Mouse (Mus musculus) midbrain, postnatal 0 days (tissue): ENCODE results near the gene Nop16. TPM values are rescaled to one million over a fixed set of nuclear protein-coding genes. Genes with fewer than 3 reads are reported as not detected.

Experiments used
- ATAC-seq: fragments of 200-750 bp; cut with Nextera tagmentation; 2 replicates; pipeline ENCODE4 v1.8.0; 2017; ENCODE audit warnings: moderate number of reproducible peaks, mild to moderate bottlenecking, moderate TSS enrichment, moderate library complexity; ENCODE audit not compliant: low FRiP score
- DNase-seq: peaks from one replicate; pipeline ENCODE4 v3.0.0-alpha.2; 2015; ENCODE audit warnings: low spot score
- H3K27ac ChIP-seq: fragments of 300-500 bp; sonication (generic); 2 replicates; pipeline ENCODE4 v1.5.1; 2014; ENCODE audit warnings: low read depth, mild to moderate bottlenecking, low read length, mixed read lengths
- H3K27me3 ChIP-seq: fragments of 300-500 bp; sonication (generic); 2 replicates; pipeline ENCODE4 v1.6.1; 2014; ENCODE audit warnings: low read length, control low read depth, mixed read lengths; ENCODE audit not compliant: insufficient read depth
- H3K36me3 ChIP-seq: fragments of 300-500 bp; sonication (generic); 2 replicates; pipeline ENCODE4 v1.6.1; 2014; ENCODE audit warnings: low read length, control low read depth, mixed read lengths; ENCODE audit not compliant: insufficient read depth
- H3K4me1 ChIP-seq: fragments of 300-500 bp; sonication (generic); 2 replicates; pipeline ENCODE4 v1.6.1; 2014; ENCODE audit warnings: mild to moderate bottlenecking, control low read depth, antibody characterized with exemption, low read length, mixed read lengths; ENCODE audit not compliant: insufficient read depth
- H3K4me2 ChIP-seq: fragments of 300-500 bp; sonication (generic); 2 replicates; pipeline ENCODE4 v1.6.1; 2014; ENCODE audit warnings: low read depth, mild to moderate bottlenecking, low read length, mixed read lengths; ENCODE audit not compliant: poor library complexity, severe bottlenecking
- H3K4me3 ChIP-seq: fragments of 300-500 bp; sonication (generic); 2 replicates; pipeline ENCODE4 v1.5.1; 2014; ENCODE audit warnings: low read depth, mild to moderate bottlenecking, low read length, moderate library complexity
- H3K9ac ChIP-seq: fragments of 300-500 bp; sonication (generic); replicated peaks from 2 replicates; pipeline ENCODE4 v1.6.1; 2014; ENCODE audit warnings: mild to moderate bottlenecking, low read length, moderate library complexity, mixed read lengths; ENCODE audit not compliant: poor library complexity, severe bottlenecking
- H3K9me3 ChIP-seq: fragments of 300-500 bp; sonication (generic); 2 replicates; pipeline ENCODE4 v1.6.1; 2016; ENCODE audit warnings: low read length, control low read depth
- CTCF ChIP-seq: IDR thresholded peaks from 2 replicates; pipeline ENCODE4 v1.5.1; 2016; ENCODE audit warnings: antibody characterized with exemption, mild to moderate bottlenecking
- WGBS: fragments of 180-500 bp; shearing (Covaris S2); extraction: QIAGEN DNeasy Blood & Tissue Kit; methylation state at CpG from one replicate; pipeline ENCODE4 v1.1.7; 2014; 5-methylcytosine and 5-hydroxymethylcytosine counted together
- polyA plus RNA-seq: library from polyadenylated mRNA; unstranded; fragments of >200 nt; fragmentation: Nextera tagmentation; extraction: Ambion mirVana; gene quantifications from 2 replicates; pipeline ENCODE4 v1.2.1, GENCODE M21; 2015
- total RNA-seq: library from RNA; depleted of rRNA; stranded (reverse); fragments of >200 nt; gene quantifications from 2 replicates; pipeline ENCODE4 v1.2.3, GENCODE M21; 2014

Nop16 gene
- total and polyA plus RNA-seq, 2 experiments from 2014 or later: 26.7 to 53.8 TPM

DNA sequence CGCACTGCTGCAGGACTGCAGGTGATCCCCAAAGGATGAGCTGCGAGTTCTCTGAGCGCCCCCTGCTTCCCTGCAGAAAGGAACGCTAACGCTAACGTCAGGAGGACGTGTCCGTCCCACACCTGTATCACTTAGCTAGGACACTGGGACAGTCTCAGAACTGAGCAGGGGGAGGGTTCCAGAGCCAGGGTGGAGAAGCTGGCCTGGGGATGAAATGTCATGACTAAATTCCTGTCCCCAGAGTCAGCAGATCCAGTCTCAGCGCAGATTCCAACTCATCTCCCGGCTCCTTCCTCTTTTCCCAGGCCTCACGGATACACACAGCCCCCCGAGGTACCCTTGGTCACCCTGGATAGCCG, 20.7 kb upstream of the Nop16 start:
- no peaks in the 10 kb centered on the region for H3K27me3 ChIP-seq
- peak; percentile 40 for TF ChIP-seq CTCF
- peak overlapping the region; percentile 96 for H3K9ac ChIP-seq
- H3K4me2 ChIP-seq: peak overlapping the region; percentile 78
- peak overlapping the region; percentile 89 for H3K27ac ChIP-seq
- H3K36me3 ChIP-seq: peaks cover 8% of the 10 kb centered on the region
- ATAC-seq: peak; percentile 5; the same call in 1 of the 2 replicates
- no peaks in the 10 kb centered on the region for H3K9me3 ChIP-seq
- H3K4me1 ChIP-seq: peaks cover 15% of the 10 kb centered on the region
- DNase-seq: peak; percentile 13
- peak overlapping the region; percentile 76 for H3K4me3 ChIP-seq
- 4% methylated on average over 13 of the region's 13 CpGs for WGBS

DNA sequence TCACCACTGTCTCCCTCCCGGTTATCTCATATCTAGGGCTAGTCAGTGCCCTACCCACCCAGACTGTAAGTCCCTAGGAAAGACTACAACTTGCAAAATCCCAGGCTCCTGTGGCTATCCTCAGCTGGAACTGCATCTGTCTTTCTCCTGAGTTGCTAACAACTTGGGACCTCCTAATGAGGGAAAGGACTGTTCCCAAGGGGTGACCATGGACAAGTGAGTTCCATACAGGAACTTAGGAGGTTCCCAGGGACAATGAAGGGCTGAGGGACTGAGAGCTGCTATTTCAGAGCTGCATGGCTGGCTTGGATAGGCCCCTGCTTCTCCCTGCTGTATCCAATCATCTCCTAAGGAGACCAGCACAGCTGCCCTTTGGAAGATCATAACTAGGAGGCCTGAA, 19.4 kb upstream of the Nop16 start:
- Histone ChIP-seq H3K4me3 (peak overlapping the region; percentile 27), H3K27ac (no peak overlapping the region), H3K4me2 (peak overlapping the region; percentile 78), H3K36me3 (peaks cover 19% of the 10 kb centered on the region), H3K9me3 (no peaks in the 10 kb centered on the region), H3K9ac (peak overlapping the region; percentile 56; the same call in 1 of the 2 replicates), H3K4me1 (peaks cover 15% of the 10 kb centered on the region), H3K27me3 (no peaks in the 10 kb centered on the region)
- no peak for TF ChIP-seq CTCF
- WGBS: 9% methylated on average over 1 of the region's 1 CpGs
- DNase-seq (no peak), ATAC-seq (no peak)

- Histone ChIP-seq H3K27ac (peak overlapping the region; percentile 38; the same call in 1 of the 2 replicates), H3K4me2 (peak overlapping the region; percentile 78), H3K4me1 (peaks cover 15% of the 10 kb centered on the region), H3K9me3 (no peaks in the 10 kb centered on the region), H3K9ac (peak overlapping the region; percentile 56; the same call in 1 of the 2 replicates), H3K27me3 (no peaks in the 10 kb centered on the region), H3K4me3 (peak overlapping the region; percentile 27), H3K36me3 (peaks cover 22% of the 10 kb centered on the region)
- DNase-seq (peak; percentile 58), ATAC-seq (0 out of 2 replicates have a peak, but pooled peaks have one; percentile 8)
- 6% methylated on average over 8 of the region's 8 CpGs for WGBS
- no peak for TF ChIP-seq CTCF
Observed at GRCm38 (mm10) chr13:54608666-54609065, 18.8 kb upstream of the Nop16 start.

DNA sequence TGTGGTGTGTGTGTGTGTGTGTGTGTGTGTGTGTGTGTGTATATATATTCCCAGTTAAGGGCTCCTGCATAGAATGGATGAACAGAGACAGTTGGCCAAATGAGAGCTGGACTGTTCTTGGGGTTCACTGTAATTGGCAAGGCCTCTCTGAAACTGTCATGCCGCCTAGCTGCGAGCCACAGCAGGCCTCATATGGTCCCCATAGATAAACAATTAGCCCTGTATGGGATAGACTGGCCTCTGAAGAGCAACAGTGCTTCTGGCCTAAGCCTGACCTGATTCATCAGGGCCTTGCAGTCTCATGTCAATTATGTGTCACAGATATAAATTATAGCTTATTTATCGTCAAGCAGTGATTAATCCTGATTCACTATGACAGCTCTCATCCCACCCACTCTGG, 18.1 kb upstream of the Nop16 start:
- no peaks in the 10 kb centered on the region for H3K27me3 ChIP-seq
- H3K36me3 ChIP-seq: peaks cover 22% of the 10 kb centered on the region
- no peaks in the 10 kb centered on the region for H3K9me3 ChIP-seq
- no peak overlapping the region for H3K27ac ChIP-seq
- ATAC-seq (no peak), DNase-seq (no peak)
- H3K4me1 ChIP-seq: peaks cover 15% of the 10 kb centered on the region
- no peak for TF ChIP-seq CTCF
- H3K4me2 ChIP-seq: peak overlapping the region; percentile 78
- 54% methylated on average over 3 of the region's 3 CpGs for whole genome bisulfite sequencing
- no peak overlapping the region; the same call in 1 of the 2 replicates for H3K4me3 ChIP-seq
- no peak overlapping the region for H3K9ac ChIP-seq

GRCm38 (mm10) chr13:54607204-54607603, 17.3 kb upstream of the Nop16 start:
- Histone ChIP-seq H3K4me3 (no peak overlapping the region), H3K36me3 (peaks cover 22% of the 10 kb centered on the region), H3K4me1 (peaks cover 15% of the 10 kb centered on the region), H3K27ac (no peak overlapping the region), H3K4me2 (no peak overlapping the region), H3K9ac (no peak overlapping the region), H3K9me3 (no peaks in the 10 kb centered on the region), H3K27me3 (no peaks in the 10 kb centered on the region)
- 74% methylated on average over 5 of the region's 5 CpGs for WGBS
- ATAC-seq: no peak
- DNase-seq: no peak
- no peak for TF ChIP-seq CTCF

DNA sequence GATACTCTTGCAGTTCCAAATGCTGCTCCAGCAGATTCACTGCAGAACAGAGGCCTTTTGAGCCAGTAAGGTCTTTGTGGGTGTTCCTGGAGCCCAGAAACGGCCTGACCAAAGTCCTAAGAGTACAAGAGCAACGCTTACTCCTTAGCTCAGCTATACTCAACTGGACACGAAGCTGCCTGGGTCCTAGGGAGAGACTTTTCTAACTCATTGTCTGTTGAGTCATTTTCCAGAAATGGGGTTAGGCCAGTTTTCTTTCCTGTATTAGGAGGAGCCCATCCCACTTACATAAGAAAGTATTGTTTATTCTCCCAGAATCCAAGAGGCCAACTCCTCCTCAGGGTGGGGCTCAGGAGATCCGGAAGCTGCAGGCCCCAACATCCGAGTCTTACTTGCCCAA, 15.5 kb upstream of the Nop16 start:
- 81% methylated on average over 5 of the region's 5 CpGs for WGBS
- H3K36me3 ChIP-seq: peaks cover 30% of the 10 kb centered on the region
- no peak overlapping the region for H3K4me3 ChIP-seq
- H3K27me3 ChIP-seq: no peaks in the 10 kb centered on the region
- no peak for TF ChIP-seq CTCF
- H3K9ac ChIP-seq: no peak overlapping the region
- no peak overlapping the region for H3K4me2 ChIP-seq
- no peaks in the 10 kb centered on the region for H3K9me3 ChIP-seq
- ATAC-seq (no peak), DNase-seq (no peak)
- H3K27ac ChIP-seq: no peak overlapping the region
- peaks cover 15% of the 10 kb centered on the region for H3K4me1 ChIP-seq
